Comparison of ENCODE assay signal across 20 mouse cellular contexts in the genomic region with DNA sequence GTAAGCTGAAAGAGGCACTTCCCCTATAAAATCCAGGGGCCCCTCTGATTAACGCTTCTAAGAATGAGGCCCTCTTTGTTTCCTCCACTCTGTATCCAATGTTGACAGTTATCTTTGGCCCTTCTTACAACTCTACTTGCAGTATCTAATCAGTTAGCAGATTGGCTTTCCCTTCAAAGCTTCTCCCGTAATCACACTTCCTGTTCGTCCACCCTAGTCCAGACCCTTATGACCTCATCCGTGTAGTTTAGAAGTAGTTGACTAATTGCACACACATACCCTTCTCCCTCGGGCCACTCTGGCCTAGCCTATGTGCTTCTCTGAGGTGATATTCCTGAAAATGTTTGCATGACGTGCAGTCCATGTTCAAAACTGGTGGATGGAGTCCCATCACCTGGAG. TPM values are rescaled to one million over a fixed set of nuclear protein-coding genes. Genes with fewer than 3 reads are reported as not detected.
DNase-seq lines count a peak whose midpoint lies in the region; ATAC-seq and TF ChIP-seq lines count a peak whose summit lies in the region.
"Had no signal": no experiment of that assay in that cellular context is flagged by ENCODE, and none has a peak within 500 bp of the region (broad histone marks: within the 10 kb centered on the region; RNA-seq: fewer than 3 reads in every experiment).

No protein-coding gene starts in this region.

- H3K9me3 ChIP-seq in heart, embryonic 13.5 days, result no peaks in the 10 kb centered on the region
- H3K9me3 ChIP-seq in intestine, postnatal 0 days (ENCODE audit: control insufficient read depth), result no peaks in the 10 kb centered on the region
- H3K9me3 ChIP-seq: kidney, embryonic 15.5 days; midbrain, embryonic 13.5 days had no signal

- H3K9ac ChIP-seq in heart, embryonic 13.5 days, result no peak overlapping the region
- no peak overlapping the region for H3K9ac ChIP-seq in intestine, postnatal 0 days (ENCODE audit: low read depth, low read length)
- H3K9ac ChIP-seq: forebrain, postnatal 0 days; kidney, embryonic 15.5 days; liver, embryonic 14.5 days; midbrain, embryonic 13.5 days had no signal

- H3K4me3 ChIP-seq in heart, embryonic 13.5 days, result no peak overlapping the region
- no peak overlapping the region for H3K4me3 ChIP-seq in intestine, postnatal 0 days (ENCODE audit: low read depth, low read length)
- H3K4me3 ChIP-seq: erythroblast, embryonic 14.5 days; kidney, embryonic 15.5 days; midbrain, embryonic 13.5 days had no signal

- no peak for TF ChIP-seq CTCF in intestine, postnatal 0 days (IDR thresholded peaks at IDR 0.05; ENCODE audit: low read depth)

- H3K36me3 ChIP-seq in heart, embryonic 13.5 days, result no peaks in the 10 kb centered on the region
- H3K36me3 ChIP-seq in intestine, postnatal 0 days (ENCODE audit: control insufficient read depth, insufficient read depth), result no peaks in the 10 kb centered on the region
- H3K36me3 ChIP-seq: kidney, embryonic 15.5 days; midbrain, embryonic 13.5 days had no signal

- no peak for DNase-seq in heart, postnatal 4 days
- peak; percentile 18 for DNase-seq in lung, postnatal 25 days (ENCODE audit: low spot score)
- no peak for DNase-seq in lung, postnatal 4 days
- DNase-seq in gastrocnemius, adult 18-20 months (ENCODE audit: low spot score), result no peak
- DNase-seq: adrenal gland, postnatal 14 days; cerebellum, adult 18-20 months; cerebellum, postnatal 36 days; forebrain, postnatal 0 days; left cerebral cortex, postnatal 4 days; right cerebral cortex, postnatal 14 days had no signal

- peak overlapping the region; percentile 68 for H3K27ac ChIP-seq in heart, embryonic 13.5 days (replicated peaks)
- H3K27ac ChIP-seq in intestine, postnatal 0 days (ENCODE audit: low read depth, low read length), result no peak overlapping the region
- H3K27ac ChIP-seq: hindbrain, postnatal 0 days; kidney, embryonic 15.5 days; liver, embryonic 14.5 days; midbrain, embryonic 13.5 days had no signal

- no peak for ATAC-seq in heart, embryonic 13.5 days (ENCODE audit: extremely low read depth, insufficient number of reproducible peaks, low FRiP score, low TSS enrichment)
- ATAC-seq in intestine, postnatal 0 days, result peak; percentile 79
- ATAC-seq in activated CD4-positive, CD25-positive, alpha-beta regulatory T cell, adult 4 months, result no peak
- ATAC-seq: forebrain, postnatal 0 days; hindbrain, postnatal 0 days; midbrain, embryonic 13.5 days had no signal

- 0 out of 2 replicates have a peak, but pooled peaks cover 8% of the 10 kb centered on the region for H3K27me3 ChIP-seq in heart, embryonic 13.5 days (replicated peaks)
- H3K27me3 ChIP-seq in intestine, postnatal 0 days (replicated peaks; ENCODE audit: control insufficient read depth, insufficient read depth, low read length), result no peaks in the 10 kb centered on the region
- H3K27me3 ChIP-seq: kidney, embryonic 15.5 days; midbrain, embryonic 13.5 days had no signal

- WGBS in heart, embryonic 13.5 days, result 9% methylated on average over 6 of the region's 6 CpGs
- 20% methylated on average over 6 of the region's 6 CpGs for WGBS in intestine, postnatal 0 days

- H3K4me2 ChIP-seq in heart, embryonic 13.5 days, result no peak overlapping the region
- H3K4me2 ChIP-seq in intestine, postnatal 0 days (replicated peaks; ENCODE audit: low read depth), result no peak overlapping the region
- H3K4me2 ChIP-seq: kidney, embryonic 15.5 days; midbrain, embryonic 13.5 days had no signal

- H3K4me1 ChIP-seq in heart, embryonic 13.5 days, result peaks cover 21% of the 10 kb centered on the region
- H3K4me1 ChIP-seq in intestine, postnatal 0 days (replicated peaks; ENCODE audit: control insufficient read depth, insufficient read depth, low read length), result peaks cover 5% of the 10 kb centered on the region; the same call in 1 of the 2 replicates
- H3K4me1 ChIP-seq: kidney, embryonic 15.5 days; midbrain, embryonic 13.5 days had no signal

RNA-seq across cellular contexts. Expression of a gene that starts 21.4 kb away (rescaled TPM):
- 5.4 and 6.4 TPM in 2 replicates for polyA plus RNA-seq in heart, embryonic 13.5 days (2015; fragmentation: Nextera tagmentation; extraction: Ambion mirVana)
- 10 to 100 TPM; 56.8 to 65.5 TPM for total RNA-seq in heart, postnatal 4 days (2021)
- 3.2 and 3.7 TPM in 2 replicates for polyA plus RNA-seq in intestine, postnatal 0 days (2015; fragmentation: Nextera tagmentation; extraction: Ambion mirVana)
- polyA plus RNA-seq in activated CD4-positive, CD25-positive, alpha-beta regulatory T cell, adult 4 months (2017; shearing (Covaris generic)), result under 1 TPM in 1 of 2 experiments, not detected in 1; 0.12 TPM
- total RNA-seq in gastrocnemius, adult 18-20 months (2021), result 10 to 100 TPM; 21.1 to 24.0 TPM
- total RNA-seq: hematopoietic stem cell, adult 5-6 weeks; megakaryocyte progenitor cell, adult 5-6 weeks had no signal
